Mouse (Mus musculus) bone marrow, adult 2 months (tissue): Measurements from ENCODE around the gene G6pc.

ENCODE experiments used
- CTCF ChIP-seq: fragments of 200-500 bp; IDR thresholded peaks from 2 replicates; pipeline ENCODE4 v1.5.1; 2011; ENCODE audit warnings: low read length, control low read depth; ENCODE audit not compliant: control insufficient read depth, insufficient read depth
- POLR2A ChIP-seq: fragments of 200-500 bp; IDR thresholded peaks from 2 replicates; pipeline ENCODE4 v1.6.1; 2011; ENCODE audit warnings: low read depth, mild to moderate bottlenecking, control low read depth, low read length, borderline replicate concordance; ENCODE audit not compliant: control insufficient read depth

DNA sequence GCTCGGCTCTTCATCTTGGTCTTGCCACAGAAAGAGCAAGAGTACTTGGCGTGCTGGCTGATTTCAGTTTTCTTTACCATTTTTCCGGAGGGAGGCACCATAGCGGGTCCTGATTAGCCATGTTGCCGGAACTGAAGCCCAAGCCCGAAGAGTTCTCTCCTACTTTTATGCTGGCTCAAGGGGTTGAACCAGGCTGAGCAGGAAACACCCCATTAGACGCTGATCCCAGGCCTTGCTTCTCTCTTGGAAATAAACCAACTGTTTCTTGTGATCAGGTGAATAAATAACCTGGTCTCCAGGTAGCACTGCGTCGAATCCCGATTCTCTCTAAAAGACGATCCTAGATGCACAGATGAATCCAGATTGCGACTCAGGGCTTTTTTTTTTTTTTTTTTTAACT lies 13.9 kb upstream of the G6pc start:
- no peak for TF ChIP-seq CTCF
- no peak for TF ChIP-seq POLR2A
